ENCODE assay signal across 16 mouse cellular contexts in genomic region chr12:110212716-110213115, GRCm38 (mm10).
"Had no signal": no experiment of that assay in that cellular context is flagged by ENCODE, and none has a peak within 500 bp of the region (broad histone marks: within the 10 kb centered on the region; RNA-seq: fewer than 3 reads in every experiment).

No protein-coding gene starts in this region.

- ATAC-seq: liver, postnatal 0 days; lung, postnatal 0 days; midbrain, embryonic 13.5 days; midbrain, embryonic 15.5 days had no signal

- H3K4me2 ChIP-seq: lung, embryonic 15.5 days; midbrain, embryonic 11.5 days; midbrain, embryonic 13.5 days; midbrain, embryonic 15.5 days; neural tube, embryonic 12.5 days; stomach, embryonic 15.5 days had no signal

- H3K9me3 ChIP-seq: lung, embryonic 15.5 days; megakaryocyte, embryonic 14.5 days; midbrain, embryonic 13.5 days; midbrain, embryonic 15.5 days; neural tube, embryonic 12.5 days; stomach, embryonic 15.5 days had no signal

- DNase-seq: liver, postnatal 0 days; lung, adult 2 months; lung, postnatal 4 days; right cerebral cortex, postnatal 14 days; thymus, adult 2 months; thymus, postnatal 25 days; thymus, postnatal 4 days had no signal

- H3K4me1 ChIP-seq: megakaryocyte, embryonic 14.5 days; midbrain, embryonic 15.5 days; stomach, embryonic 15.5 days had no signal

- H3K27ac ChIP-seq: lung, embryonic 15.5 days; midbrain, embryonic 13.5 days; midbrain, embryonic 15.5 days; neural tube, embryonic 12.5 days; stomach, embryonic 15.5 days; stomach, postnatal 0 days had no signal

- H3K27me3 ChIP-seq: lung, embryonic 15.5 days; midbrain, embryonic 13.5 days; midbrain, embryonic 15.5 days; neural tube, embryonic 12.5 days; stomach, embryonic 15.5 days had no signal

- H3K9ac ChIP-seq: liver, postnatal 0 days; lung, embryonic 15.5 days; midbrain, embryonic 13.5 days; midbrain, embryonic 15.5 days; neural tube, embryonic 12.5 days; stomach, embryonic 15.5 days had no signal

- H3K36me3 ChIP-seq: lung, embryonic 15.5 days; midbrain, embryonic 13.5 days; midbrain, embryonic 15.5 days; neural tube, embryonic 12.5 days; stomach, embryonic 15.5 days had no signal

- H3K4me3 ChIP-seq: lung, embryonic 15.5 days; megakaryocyte, embryonic 14.5 days; midbrain, embryonic 13.5 days; midbrain, embryonic 15.5 days; neural tube, embryonic 12.5 days; stomach, embryonic 15.5 days had no signal
